Mouse (Mus musculus) E14TG2a.4 (cell line): ENCODE measurements around the gene Ehd3.

Experiments used
- CTCF ChIP-seq: conservative IDR thresholded peaks from 2 replicates; pipeline ENCODE4 v1.5.1; 2014; ENCODE audit warnings: low read length
- NANOG ChIP-seq: IDR thresholded peaks from 2 replicates; pipeline ENCODE4 v1.6.1; 2014; ENCODE audit warnings: borderline replicate concordance, low read length, mixed read lengths
- POU5F1 ChIP-seq: IDR thresholded peaks from 2 replicates; pipeline ENCODE4 v1.6.1; 2014; ENCODE audit warnings: low read length, borderline replicate concordance

GRCm38 (mm10) chr17:73847399-73847798 is 43.5 kb downstream of the Ehd3 start:
- no peak for TF ChIP-seq CTCF
- TF ChIP-seq POU5F1: no peak
- TF ChIP-seq NANOG: no peak
